Mouse (Mus musculus) liver, embryonic 14.5 days (tissue): ENCODE results near the gene Pirb.

Experiments
- CTCF ChIP-seq: IDR thresholded peaks from 2 replicates; pipeline ENCODE4 v1.5.1; 2016; ENCODE audit warnings: antibody characterized with exemption, low read depth, control low read depth
- EP300 ChIP-seq: IDR thresholded peaks from 2 replicates; pipeline ENCODE4 v1.6.1; 2016; ENCODE audit warnings: antibody characterized with exemption, low read depth

GRCm38 (mm10) chr7:3684698-3685097 is 35.5 kb downstream of the Pirb start:
- TF ChIP-seq CTCF (no peak), EP300 (no peak)
